In the genomic region with DNA sequence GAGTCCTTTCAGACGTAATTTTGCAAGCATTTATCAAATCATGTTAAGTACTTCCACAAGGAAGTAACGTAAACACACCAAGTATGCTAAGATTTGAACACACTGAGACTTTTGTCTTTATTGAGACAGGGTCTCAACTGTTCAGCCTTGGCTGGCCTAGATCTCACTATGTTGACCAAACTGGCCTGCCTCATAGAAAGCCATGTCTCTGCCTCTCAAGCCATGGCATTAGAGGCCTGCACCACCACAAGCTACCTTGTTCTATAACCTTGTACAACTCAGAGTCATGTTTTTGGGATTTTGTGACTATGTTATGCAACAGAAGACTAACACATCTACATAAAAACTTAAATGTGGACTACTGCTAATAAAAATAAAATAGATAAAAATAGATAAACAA, we compare ENCODE assay signal across 31 mouse cellular contexts.
"Had no signal": no experiment of that assay in that cellular context is flagged by ENCODE, and none has a peak within 500 bp of the region (broad histone marks: within the 10 kb centered on the region; RNA-seq: fewer than 3 reads in every experiment).

No protein-coding gene starts in this region.

- H3K4me2 ChIP-seq: limb, embryonic 12.5 days; limb, embryonic 13.5 days; limb, embryonic 15.5 days; liver, embryonic 11.5 days; liver, embryonic 12.5 days; liver, embryonic 13.5 days; liver, embryonic 15.5 days; lung, embryonic 14.5 days; lung, embryonic 15.5 days; midbrain, embryonic 12.5 days; midbrain, embryonic 13.5 days; midbrain, embryonic 15.5 days; neural tube, embryonic 12.5 days had no signal

- DNase-seq: left cerebral cortex, postnatal 4 days; liver; liver, embryonic 13.5 days; liver, postnatal 0 days; lung, adult 18-20 months; lung, adult 2 months; lung, embryonic 14.5 days; lung, postnatal 10 days; lung, postnatal 14 days; lung, postnatal 36 days; lung, postnatal 4 days; midbrain, embryonic 14.5 days had no signal

- H3K9ac ChIP-seq: limb, embryonic 12.5 days; limb, embryonic 13.5 days; limb, embryonic 15.5 days; liver, embryonic 12.5 days; liver, embryonic 13.5 days; liver, embryonic 14.5 days; liver, embryonic 15.5 days; liver, postnatal 0 days; lung, embryonic 14.5 days; lung, embryonic 15.5 days; midbrain, embryonic 12.5 days; midbrain, embryonic 13.5 days; midbrain, embryonic 15.5 days; neural tube, embryonic 12.5 days had no signal

- H3K4me1 ChIP-seq: limb, embryonic 10.5 days; limb, embryonic 12.5 days; limb, embryonic 13.5 days; limb, embryonic 15.5 days; lung, embryonic 15.5 days; midbrain, embryonic 10.5 days; midbrain, embryonic 12.5 days; midbrain, embryonic 13.5 days; midbrain, embryonic 15.5 days; neural tube, embryonic 12.5 days had no signal

- ATAC-seq: liver, embryonic 12.5 days; liver, postnatal 0 days; lung, postnatal 0 days; midbrain, embryonic 13.5 days; midbrain, embryonic 15.5 days had no signal

- H3K4me3 ChIP-seq: left cerebral cortex, adult 2 months; limb, embryonic 10.5 days; limb, embryonic 12.5 days; limb, embryonic 13.5 days; limb, embryonic 15.5 days; liver, embryonic 12.5 days; liver, embryonic 13.5 days; liver, embryonic 15.5 days; lung, embryonic 15.5 days; megakaryocyte, embryonic 14.5 days; midbrain, embryonic 10.5 days; midbrain, embryonic 12.5 days; midbrain, embryonic 13.5 days; midbrain, embryonic 15.5 days; myocyte; neural tube, embryonic 12.5 days had no signal

- H3K27me3 ChIP-seq: limb, embryonic 12.5 days; limb, embryonic 13.5 days; limb, embryonic 15.5 days; liver, embryonic 12.5 days; liver, embryonic 13.5 days; liver, embryonic 15.5 days; lung, embryonic 15.5 days; megakaryocyte, embryonic 14.5 days; midbrain, embryonic 12.5 days; midbrain, embryonic 13.5 days; midbrain, embryonic 15.5 days; neural tube, embryonic 12.5 days had no signal

- H3K27ac ChIP-seq: left cerebral cortex, adult 2 months; limb, embryonic 10.5 days; limb, embryonic 12.5 days; limb, embryonic 13.5 days; limb, embryonic 15.5 days; liver, embryonic 12.5 days; liver, embryonic 13.5 days; liver, embryonic 14.5 days; liver, embryonic 15.5 days; lung, embryonic 15.5 days; macrophage; midbrain, embryonic 10.5 days; midbrain, embryonic 12.5 days; midbrain, embryonic 13.5 days; midbrain, embryonic 15.5 days; neural tube, embryonic 12.5 days had no signal

- H3K9me3 ChIP-seq: limb, embryonic 10.5 days; limb, embryonic 12.5 days; limb, embryonic 13.5 days; limb, embryonic 15.5 days; liver, embryonic 12.5 days; liver, embryonic 13.5 days; liver, embryonic 15.5 days; lung, embryonic 15.5 days; megakaryocyte, embryonic 14.5 days; midbrain, embryonic 12.5 days; midbrain, embryonic 13.5 days; midbrain, embryonic 15.5 days; neural tube, embryonic 12.5 days had no signal
